Mouse (Mus musculus) embryonic fibroblast, embryonic 13.5 days (primary cell): Measurements from ENCODE around the gene Rbms3. TPM values are rescaled to one million over a fixed set of nuclear protein-coding genes. Genes with fewer than 3 reads are reported as not detected.

Experiments
- H3K27ac ChIP-seq: 2 replicates; pipeline ENCODE4 v1.5.1; 2012; ENCODE audit warnings: low read length, control low read depth, inconsistent platforms; ENCODE audit not compliant: insufficient read depth
- H3K4me1 ChIP-seq: 2 replicates; pipeline ENCODE4 v1.6.1; 2011; ENCODE audit warnings: low read length; ENCODE audit not compliant: control insufficient read depth, insufficient read depth
- H3K4me3 ChIP-seq: 2 replicates; pipeline ENCODE4 v1.5.1; 2011; ENCODE audit warnings: mild to moderate bottlenecking, control low read depth, low read length; ENCODE audit not compliant: insufficient read depth
- CTCF ChIP-seq: IDR thresholded peaks from 2 replicates; pipeline ENCODE4 v1.5.1; 2011; ENCODE audit warnings: mild to moderate bottlenecking, control low read depth, low read length, moderate library complexity, borderline replicate concordance; ENCODE audit not compliant: insufficient read depth
- POLR2A ChIP-seq: IDR thresholded peaks from 2 replicates; pipeline ENCODE4 v1.6.1; 2011; ENCODE audit warnings: low read depth, mild to moderate bottlenecking, control low read depth, low read length, moderate library complexity
- polyA plus RNA-seq: library from polyadenylated mRNA; stranded (reverse); fragments of >200 nt; gene quantifications from 2 replicates; pipeline ENCODE4 v1.2.4, GENCODE M21; 2011; ENCODE audit warnings: low read depth; ENCODE audit not compliant: missing spikeins, insufficient read length

Gene Rbms3
- polyA plus RNA-seq, 1 experiment, result 114 TPM

GRCm38 (mm10) chr9:117077548-117077947 is 552.2 kb downstream of the Rbms3 start:
- no peak overlapping the region for H3K27ac ChIP-seq
- TF ChIP-seq CTCF (no peak), POLR2A (no peak)
- peaks cover 22% of the 10 kb centered on the region for H3K4me1 ChIP-seq
- H3K4me3 ChIP-seq, result no peak overlapping the region

- no peak overlapping the region for H3K27ac ChIP-seq
- H3K4me3 ChIP-seq, result no peak overlapping the region
- TF ChIP-seq CTCF (no peak), POLR2A (no peak)
- peaks cover 20% of the 10 kb centered on the region for H3K4me1 ChIP-seq
Observed at GRCm38 (mm10) chr9:117076785-117077184, 552.9 kb downstream of the Rbms3 start.

GRCm38 (mm10) chr9:117072433-117073099 is 557.1 kb downstream of the Rbms3 start:
- Histone ChIP-seq H3K27ac (no peak overlapping the region), H3K4me1 (peaks cover 4% of the 10 kb centered on the region), H3K4me3 (no peak overlapping the region)
- TF ChIP-seq POLR2A (no peak), CTCF (no peak)

- H3K4me3 ChIP-seq, result no peak overlapping the region
- no peak overlapping the region for H3K27ac ChIP-seq
- H3K4me1 ChIP-seq, result peaks cover 2% of the 10 kb centered on the region; the same call in 1 of the 2 replicates
- TF ChIP-seq CTCF (no peak), POLR2A (no peak)
Observed at GRCm38 (mm10) chr9:117070616-117071015, 559.1 kb downstream of the Rbms3 start.

- TF ChIP-seq POLR2A (no peak), CTCF (no peak)
Observed at GRCm38 (mm10) chr9:117069232-117069631, 560.5 kb downstream of the Rbms3 start.

GRCm38 (mm10) chr9:117067703-117068419 is 561.9 kb downstream of the Rbms3 start:
- TF ChIP-seq POLR2A (no peak), CTCF (no peak)
- Histone ChIP-seq H3K4me3 (no peak overlapping the region), H3K4me1 (peaks cover 2% of the 10 kb centered on the region; the same call in 1 of the 2 replicates), H3K27ac (no peak overlapping the region)

More at GRCm38 (mm10) chr9:117069232-117069631, 560.5 kb downstream of the Rbms3 start:
- Histone ChIP-seq H3K4me3 (no peak overlapping the region), H3K4me1 (peaks cover 2% of the 10 kb centered on the region; the same call in 1 of the 2 replicates), H3K27ac (no peak overlapping the region)

GRCm38 (mm10) chr9:117066502-117066901 is 563.2 kb downstream of the Rbms3 start:
- peaks cover 2% of the 10 kb centered on the region; the same call in 1 of the 2 replicates for H3K4me1 ChIP-seq
- H3K27ac ChIP-seq, result no peak overlapping the region
- H3K4me3 ChIP-seq, result no peak overlapping the region
- TF ChIP-seq POLR2A (no peak), CTCF (peak; percentile 5; the same call in 1 of the 2 replicates)

GRCm38 (mm10) chr9:117065601-117066000 is 564.1 kb downstream of the Rbms3 start:
- no peak overlapping the region for H3K27ac ChIP-seq
- no peak overlapping the region for H3K4me3 ChIP-seq
- TF ChIP-seq CTCF (no peak), POLR2A (no peak)
- H3K4me1 ChIP-seq, result peaks cover 2% of the 10 kb centered on the region; the same call in 1 of the 2 replicates

- no peak overlapping the region for H3K27ac ChIP-seq
- no peak for TF ChIP-seq CTCF
- no peak for TF ChIP-seq POLR2A
- no peak overlapping the region for H3K4me3 ChIP-seq
- peaks cover 2% of the 10 kb centered on the region; the same call in 1 of the 2 replicates for H3K4me1 ChIP-seq
Observed at GRCm38 (mm10) chr9:117059586-117059985, 570.1 kb downstream of the Rbms3 start.

GRCm38 (mm10) chr9:117059135-117059534 is 570.6 kb downstream of the Rbms3 start:
- H3K4me1 ChIP-seq, result peaks cover 1% of the 10 kb centered on the region; the same call in 1 of the 2 replicates
- no peak overlapping the region for H3K4me3 ChIP-seq
- no peak overlapping the region for H3K27ac ChIP-seq
- TF ChIP-seq CTCF, result no peak
- no peak for TF ChIP-seq POLR2A
